ENCODE assay signal across 16 mouse cellular contexts in the genomic region with DNA sequence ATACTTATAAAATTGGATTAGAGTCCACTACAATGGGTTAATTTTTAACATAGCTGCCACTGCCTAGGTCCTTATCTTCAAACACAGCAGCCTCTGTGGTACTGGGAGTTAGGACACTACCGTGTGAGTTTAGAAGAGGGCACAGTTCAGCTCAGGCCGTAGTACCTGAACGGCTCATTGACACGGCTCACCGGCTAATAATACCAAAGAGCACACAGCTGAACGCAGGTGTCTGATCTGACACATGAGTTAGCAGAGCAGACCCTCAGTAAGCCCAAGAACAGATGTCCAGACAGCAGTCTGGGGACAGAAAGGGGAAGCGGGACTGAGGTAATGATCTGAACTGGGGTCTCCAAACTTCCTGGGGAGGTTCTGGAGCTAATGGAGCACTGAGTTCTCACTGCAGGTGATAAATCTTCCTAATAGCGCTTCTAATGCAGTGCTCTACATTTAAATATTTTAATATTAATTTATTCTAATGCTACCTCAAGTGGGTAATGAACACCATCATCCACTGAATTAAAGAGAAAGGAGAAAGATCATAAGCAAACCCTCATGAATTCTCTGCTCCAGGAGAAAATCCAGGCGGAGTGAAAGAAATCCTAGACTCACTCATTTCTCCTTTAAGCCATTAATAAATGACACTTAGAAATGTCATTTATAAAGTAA.
DNase-seq lines count a peak whose midpoint lies in the region; ATAC-seq and TF ChIP-seq lines count a peak whose summit lies in the region.
"Had no signal": no experiment of that assay in that cellular context is flagged by ENCODE, and none has a peak within 500 bp of the region (broad histone marks: within the 10 kb centered on the region; RNA-seq: fewer than 3 reads in every experiment).

No protein-coding gene starts in this region.

- H3K27ac ChIP-seq in lung, embryonic 15.5 days: peak overlapping the region; percentile 45; the same call in 1 of the 2 replicates
- no peak overlapping the region for H3K27ac ChIP-seq in lung, postnatal 0 days (ENCODE audit: low read length)
- H3K27ac ChIP-seq in forebrain, embryonic 14.5 days (ENCODE audit: low read depth, low read length): no peak overlapping the region
- H3K27ac ChIP-seq in intestine, embryonic 15.5 days: no peak overlapping the region
- H3K27ac ChIP-seq: embryonic facial prominence, embryonic 13.5 days; heart, adult 2 months had no signal

- WGBS in lung, embryonic 15.5 days: 53% methylated on average over 9 of the region's 9 CpGs
- WGBS in lung, postnatal 0 days: 55% methylated on average over 9 of the region's 9 CpGs
- WGBS in forebrain, embryonic 14.5 days: 75% methylated on average over 9 of the region's 9 CpGs
- 58% methylated on average over 9 of the region's 9 CpGs for WGBS in intestine, embryonic 15.5 days

- no peak for TF ChIP-seq CTCF in lung, postnatal 0 days (IDR thresholded peaks at IDR 0.05)

- no peak for TF ChIP-seq EP300 in lung, postnatal 0 days (IDR thresholded peaks at IDR 0.05)

- no peak for DNase-seq in lung, postnatal 0 days (ENCODE audit: low spot score)
- peak; percentile 22 for DNase-seq in forebrain, embryonic 14.5 days (ENCODE audit: low spot score)
- DNase-seq in right cerebral cortex, postnatal 10 days (ENCODE audit: low spot score in 2 of 2): no peak
- DNase-seq in frontal cortex, adult 2 months (ENCODE audit: extremely low spot score in 1 of 2, low spot score in 1 of 2): no peak
- DNase-seq: cerebellum, postnatal 14 days; heart, adult 2 months; heart, postnatal 10 days; layer of hippocampus, adult 9-11 months; left cerebral cortex, postnatal 4 days; lung, postnatal 10 days; right cerebral cortex, postnatal 14 days; thymus, postnatal 4 days had no signal

- H3K9ac ChIP-seq in lung, embryonic 15.5 days: no peak overlapping the region
- H3K9ac ChIP-seq in lung, postnatal 0 days (replicated peaks; ENCODE audit: low read depth): no peak overlapping the region
- H3K9ac ChIP-seq in forebrain, embryonic 14.5 days (ENCODE audit: low read length): no peak overlapping the region
- no peak overlapping the region for H3K9ac ChIP-seq in intestine, embryonic 15.5 days
- H3K9ac ChIP-seq: embryonic facial prominence, embryonic 13.5 days had no signal

- no peak for ATAC-seq in lung, embryonic 15.5 days (ENCODE audit: borderline replicate concordance, extremely low read depth, low FRiP score, low TSS enrichment)
- no peak for ATAC-seq in lung, postnatal 0 days
- ATAC-seq in forebrain, embryonic 14.5 days: no peak
- peak; percentile 94 for ATAC-seq in intestine, embryonic 15.5 days
- peak; percentile 36 for ATAC-seq in megakaryocyte progenitor cell, adult 5-6 weeks (replicated peaks; ENCODE audit: poor library complexity)

- H3K4me3 ChIP-seq in lung, embryonic 15.5 days: no peak overlapping the region
- no peak overlapping the region for H3K4me3 ChIP-seq in lung, postnatal 0 days (ENCODE audit: low read depth, low read length)
- no peak overlapping the region for H3K4me3 ChIP-seq in forebrain, embryonic 14.5 days (ENCODE audit: low read depth, low read length)
- H3K4me3 ChIP-seq in intestine, embryonic 15.5 days (replicated peaks): no peak overlapping the region
- H3K4me3 ChIP-seq: embryonic facial prominence, embryonic 13.5 days; heart, adult 2 months had no signal

- no peaks in the 10 kb centered on the region for H3K9me3 ChIP-seq in lung, embryonic 15.5 days
- no peaks in the 10 kb centered on the region for H3K9me3 ChIP-seq in lung, postnatal 0 days (ENCODE audit: low read length)
- no peaks in the 10 kb centered on the region for H3K9me3 ChIP-seq in forebrain, embryonic 14.5 days (replicated peaks; ENCODE audit: control insufficient read depth, low read length)
- no peaks in the 10 kb centered on the region for H3K9me3 ChIP-seq in intestine, embryonic 15.5 days
- H3K9me3 ChIP-seq: embryonic facial prominence, embryonic 13.5 days had no signal

- peaks cover 10% of the 10 kb centered on the region for H3K4me1 ChIP-seq in lung, embryonic 15.5 days
- no peaks in the 10 kb centered on the region for H3K4me1 ChIP-seq in lung, postnatal 0 days (ENCODE audit: insufficient read depth, low read depth, low read length)
- H3K4me1 ChIP-seq in forebrain, embryonic 14.5 days (ENCODE audit: control insufficient read depth, insufficient read depth, low read length): no peaks in the 10 kb centered on the region
- H3K4me1 ChIP-seq in intestine, embryonic 15.5 days (replicated peaks): no peaks in the 10 kb centered on the region
- H3K4me1 ChIP-seq: embryonic facial prominence, embryonic 13.5 days had no signal

- no peaks in the 10 kb centered on the region for H3K27me3 ChIP-seq in lung, embryonic 15.5 days
- H3K27me3 ChIP-seq in lung, postnatal 0 days (replicated peaks; ENCODE audit: insufficient read depth, low read length): no peaks in the 10 kb centered on the region
- H3K27me3 ChIP-seq in forebrain, embryonic 14.5 days (replicated peaks; ENCODE audit: control insufficient read depth, insufficient read depth, low read length): no peaks in the 10 kb centered on the region
- H3K27me3 ChIP-seq in intestine, embryonic 15.5 days (replicated peaks): no peaks in the 10 kb centered on the region
- H3K27me3 ChIP-seq: embryonic facial prominence, embryonic 13.5 days had no signal

- H3K36me3 ChIP-seq in lung, embryonic 15.5 days: no peaks in the 10 kb centered on the region
- no peaks in the 10 kb centered on the region for H3K36me3 ChIP-seq in lung, postnatal 0 days (ENCODE audit: insufficient read depth, low read length)
- no peaks in the 10 kb centered on the region for H3K36me3 ChIP-seq in forebrain, embryonic 14.5 days (ENCODE audit: control insufficient read depth, insufficient read depth, low read length)
- H3K36me3 ChIP-seq in intestine, embryonic 15.5 days: no peaks in the 10 kb centered on the region
- H3K36me3 ChIP-seq: embryonic facial prominence, embryonic 13.5 days had no signal

- no peak overlapping the region for H3K4me2 ChIP-seq in lung, embryonic 15.5 days
- no peak overlapping the region for H3K4me2 ChIP-seq in lung, postnatal 0 days (replicated peaks; ENCODE audit: low read depth, low read length)
- no peak overlapping the region for H3K4me2 ChIP-seq in forebrain, embryonic 14.5 days (ENCODE audit: low read length)
- no peak overlapping the region for H3K4me2 ChIP-seq in intestine, embryonic 15.5 days (replicated peaks)
- H3K4me2 ChIP-seq: embryonic facial prominence, embryonic 13.5 days had no signal

Comparison
In these comparisons a context has a peak if more than half of its experiments do, and no peak if none do; other contexts are left out.
1. ATAC-seq: peak in intestine, embryonic 15.5 days (single experiment) and megakaryocyte progenitor cell, adult 5-6 weeks (single experiment); none in lung, embryonic 15.5 days (single experiment), lung, postnatal 0 days (single experiment) and forebrain, embryonic 14.5 days (single experiment).